Mouse (Mus musculus) 3134 (cell line): ENCODE data around the gene Zfp385b.

Source experiments
- DNase-seq: peaks from one replicate; pipeline ENCODE4 v3.0.0-alpha.2; 2011; ENCODE audit warnings: low spot score; ENCODE audit not compliant: insufficient read length; ENCODE audit errors: extremely low read depth

Zfp385b gene

GRCm38 (mm10) chr2:77709206-77709794 is 110.1 kb downstream of the Zfp385b start:
- DNase-seq = peak; percentile 13

GRCm38 (mm10) chr2:77707138-77707537 is 112.3 kb downstream of the Zfp385b start:
- no peak for DNase-seq

- DNase-seq = no peak
These were observed 114.0 kb downstream of the Zfp385b start for GRCm38 (mm10) chr2:77705476-77705875.

- DNase-seq = no peak
These were observed 116.4 kb downstream of the Zfp385b start for GRCm38 (mm10) chr2:77703080-77703479.

GRCm38 (mm10) chr2:77691174-77691573 is 128.3 kb downstream of the Zfp385b start:
- no peak for DNase-seq

- DNase-seq = no peak
These were observed 129.1 kb downstream of the Zfp385b start for GRCm38 (mm10) chr2:77690316-77690715.

GRCm38 (mm10) chr2:77688651-77689050 is 130.8 kb downstream of the Zfp385b start:
- no peak for DNase-seq

- DNase-seq = no peak
These were observed 135.4 kb downstream of the Zfp385b start for GRCm38 (mm10) chr2:77684088-77684487.

GRCm38 (mm10) chr2:77682205-77682604 is 137.2 kb downstream of the Zfp385b start:
- DNase-seq = no peak

GRCm38 (mm10) chr2:77681741-77682140 is 137.7 kb downstream of the Zfp385b start:
- no peak for DNase-seq

GRCm38 (mm10) chr2:77673770-77674169 is 145.7 kb downstream of the Zfp385b start:
- DNase-seq = no peak

- no peak for DNase-seq
These were observed 147.1 kb downstream of the Zfp385b start for GRCm38 (mm10) chr2:77672215-77672905.

GRCm38 (mm10) chr2:77662171-77662570 is 157.3 kb downstream of the Zfp385b start:
- DNase-seq = no peak

GRCm38 (mm10) chr2:77653686-77654085 is 165.8 kb downstream of the Zfp385b start:
- DNase-seq = no peak

GRCm38 (mm10) chr2:77641521-77642170 is 177.8 kb downstream of the Zfp385b start:
- no peak for DNase-seq

- DNase-seq = no peak
These were observed 179.4 kb downstream of the Zfp385b start for GRCm38 (mm10) chr2:77639993-77640392.

- DNase-seq = no peak
These were observed 187.8 kb downstream of the Zfp385b start for GRCm38 (mm10) chr2:77631606-77632005.

GRCm38 (mm10) chr2:77627622-77628231 is 191.7 kb downstream of the Zfp385b start:
- no peak for DNase-seq

GRCm38 (mm10) chr2:77618686-77619085 is 200.8 kb downstream of the Zfp385b start:
- DNase-seq = no peak

GRCm38 (mm10) chr2:77610303-77610991 is 209.0 kb downstream of the Zfp385b start:
- DNase-seq = no peak

GRCm38 (mm10) chr2:77609452-77609851 is 210.0 kb downstream of the Zfp385b start:
- DNase-seq = no peak
